Mouse (Mus musculus) testis, adult 2 months (tissue): ENCODE results near the gene Olfr49.

ENCODE experiments used
- CTCF ChIP-seq: fragments of 200-500 bp; IDR thresholded peaks from 2 replicates; pipeline ENCODE4 v1.5.1; 2012; ENCODE audit warnings: low read depth, mild to moderate bottlenecking, inconsistent platforms, low read length, moderate library complexity; ENCODE audit not compliant: control insufficient read depth, insufficient read depth, insufficient replicate concordance
- POLR2A ChIP-seq: fragments of 200-500 bp; IDR thresholded peaks from 2 replicates; pipeline ENCODE4 v1.6.1; 2012; ENCODE audit warnings: low read depth, mild to moderate bottlenecking, inconsistent platforms, low read length, moderate library complexity; ENCODE audit not compliant: control insufficient read depth

- TF ChIP-seq CTCF (no peak), POLR2A (no peak)
These were observed 15.2 kb downstream of the Olfr49 start for GRCm38 (mm10) chr14:54269566-54269965.
